Mouse (Mus musculus) midbrain, postnatal 0 days (tissue): Measurements from ENCODE around the gene Erbb2. TPM values are rescaled to one million over a fixed set of nuclear protein-coding genes. Genes with fewer than 3 reads are reported as not detected.

ENCODE experiments used
- ATAC-seq: fragments of 200-750 bp; cut with Nextera tagmentation; 2 replicates; pipeline ENCODE4 v1.8.0; 2017; ENCODE audit warnings: moderate number of reproducible peaks, mild to moderate bottlenecking, moderate TSS enrichment, moderate library complexity; ENCODE audit not compliant: low FRiP score
- DNase-seq: peaks from one replicate; pipeline ENCODE4 v3.0.0-alpha.2; 2015; ENCODE audit warnings: low spot score
- H3K27ac ChIP-seq: fragments of 300-500 bp; sonication (generic); 2 replicates; pipeline ENCODE4 v1.5.1; 2014; ENCODE audit warnings: low read depth, mild to moderate bottlenecking, low read length, mixed read lengths
- H3K27me3 ChIP-seq: fragments of 300-500 bp; sonication (generic); 2 replicates; pipeline ENCODE4 v1.6.1; 2014; ENCODE audit warnings: low read length, control low read depth, mixed read lengths; ENCODE audit not compliant: insufficient read depth
- H3K36me3 ChIP-seq: fragments of 300-500 bp; sonication (generic); 2 replicates; pipeline ENCODE4 v1.6.1; 2014; ENCODE audit warnings: low read length, control low read depth, mixed read lengths; ENCODE audit not compliant: insufficient read depth
- H3K4me1 ChIP-seq: fragments of 300-500 bp; sonication (generic); 2 replicates; pipeline ENCODE4 v1.6.1; 2014; ENCODE audit warnings: mild to moderate bottlenecking, control low read depth, antibody characterized with exemption, low read length, mixed read lengths; ENCODE audit not compliant: insufficient read depth
- H3K4me2 ChIP-seq: fragments of 300-500 bp; sonication (generic); 2 replicates; pipeline ENCODE4 v1.6.1; 2014; ENCODE audit warnings: low read depth, mild to moderate bottlenecking, low read length, mixed read lengths; ENCODE audit not compliant: poor library complexity, severe bottlenecking
- H3K4me3 ChIP-seq: fragments of 300-500 bp; sonication (generic); 2 replicates; pipeline ENCODE4 v1.5.1; 2014; ENCODE audit warnings: low read depth, mild to moderate bottlenecking, low read length, moderate library complexity
- H3K9ac ChIP-seq: fragments of 300-500 bp; sonication (generic); replicated peaks from 2 replicates; pipeline ENCODE4 v1.6.1; 2014; ENCODE audit warnings: mild to moderate bottlenecking, low read length, moderate library complexity, mixed read lengths; ENCODE audit not compliant: poor library complexity, severe bottlenecking
- H3K9me3 ChIP-seq: fragments of 300-500 bp; sonication (generic); 2 replicates; pipeline ENCODE4 v1.6.1; 2016; ENCODE audit warnings: low read length, control low read depth
- CTCF ChIP-seq: IDR thresholded peaks from 2 replicates; pipeline ENCODE4 v1.5.1; 2016; ENCODE audit warnings: antibody characterized with exemption, mild to moderate bottlenecking
- WGBS: fragments of 180-500 bp; shearing (Covaris S2); extraction: QIAGEN DNeasy Blood & Tissue Kit; methylation state at CpG from one replicate; pipeline ENCODE4 v1.1.7; 2014; 5-methylcytosine and 5-hydroxymethylcytosine counted together
- polyA plus RNA-seq: library from polyadenylated mRNA; unstranded; fragments of >200 nt; fragmentation: Nextera tagmentation; extraction: Ambion mirVana; gene quantifications from 2 replicates; pipeline ENCODE4 v1.2.1, GENCODE M21; 2015
- total RNA-seq: library from RNA; depleted of rRNA; stranded (reverse); fragments of >200 nt; gene quantifications from 2 replicates; pipeline ENCODE4 v1.2.3, GENCODE M21; 2014; rRNA removed

The Erbb2 gene
- total and polyA plus RNA-seq, 2 experiments from 2014 or later = 3.9 to 9.4 TPM

- H3K36me3 ChIP-seq = no peaks in the 10 kb centered on the region
- no peak for TF ChIP-seq CTCF
- H3K27ac ChIP-seq = no peak overlapping the region
- 0 out of 2 replicates have a peak, but pooled peaks cover 2% of the 10 kb centered on the region for H3K27me3 ChIP-seq
- H3K4me3 ChIP-seq = no peak overlapping the region
- DNase-seq (no peak), ATAC-seq (no peak)
- no peaks in the 10 kb centered on the region for H3K9me3 ChIP-seq
- 91% methylated on average over 12 of the region's 12 CpGs for WGBS
- no peak overlapping the region for H3K9ac ChIP-seq
- no peak overlapping the region for H3K4me2 ChIP-seq
- H3K4me1 ChIP-seq = no peaks in the 10 kb centered on the region
Measured at GRCm38 (mm10) chr11:98479940-98480497, 67.7 kb downstream of the Erbb2 start.

GRCm38 (mm10) chr11:98481231-98481630, 69.0 kb downstream of the Erbb2 start:
- H3K9ac ChIP-seq = no peak overlapping the region
- no peak for TF ChIP-seq CTCF
- DNase-seq = no peak
- H3K27me3 ChIP-seq = 0 out of 2 replicates have a peak, but pooled peaks cover 4% of the 10 kb centered on the region
- no peak overlapping the region for H3K27ac ChIP-seq
- no peaks in the 10 kb centered on the region for H3K36me3 ChIP-seq
- H3K4me2 ChIP-seq = no peak overlapping the region
- no peak for ATAC-seq
- 69% methylated on average over 6 of the region's 6 CpGs for WGBS
- H3K4me3 ChIP-seq = no peak overlapping the region
- no peaks in the 10 kb centered on the region for H3K4me1 ChIP-seq
- H3K9me3 ChIP-seq = no peaks in the 10 kb centered on the region

- Histone ChIP-seq H3K27me3 (0 out of 2 replicates have a peak, but pooled peaks cover 4% of the 10 kb centered on the region), H3K9ac (no peak overlapping the region), H3K4me2 (no peak overlapping the region), H3K4me1 (no peaks in the 10 kb centered on the region), H3K36me3 (no peaks in the 10 kb centered on the region), H3K4me3 (no peak overlapping the region), H3K27ac (no peak overlapping the region), H3K9me3 (no peaks in the 10 kb centered on the region)
- ATAC-seq (no peak), DNase-seq (no peak)
- no peak for TF ChIP-seq CTCF
- 87% methylated on average over 10 of the region's 10 CpGs for WGBS
Measured at GRCm38 (mm10) chr11:98482067-98482466, 69.8 kb downstream of the Erbb2 start.

- Histone ChIP-seq H3K4me2 (no peak overlapping the region), H3K27ac (no peak overlapping the region), H3K9ac (no peak overlapping the region), H3K9me3 (no peaks in the 10 kb centered on the region), H3K4me1 (no peaks in the 10 kb centered on the region), H3K4me3 (no peak overlapping the region), H3K36me3 (no peaks in the 10 kb centered on the region), H3K27me3 (0 out of 2 replicates have a peak, but pooled peaks cover 4% of the 10 kb centered on the region)
- DNase-seq (no peak), ATAC-seq (no peak)
- 89% methylated on average over 2 of the region's 2 CpGs for WGBS
- no peak for TF ChIP-seq CTCF
Measured at GRCm38 (mm10) chr11:98485749-98486148, 73.5 kb downstream of the Erbb2 start.

Other genes with a start within 250 kb of the Erbb2 start
- 36.2 and 40.6 TPM in 2 replicates for gene Med1, start 219.2 kb upstream of the Erbb2 start, total RNA-seq
- 46.0 and 49.9 TPM in 2 replicates for gene Med1, start 219.2 kb upstream of the Erbb2 start, polyA plus RNA-seq
- 25.8 and 35.2 TPM in 2 replicates for gene Cdk12, start 209.4 kb upstream of the Erbb2 start, total RNA-seq
- gene Cdk12, start 209.4 kb upstream of the Erbb2 start, polyA plus RNA-seq = 3.7 and 5.7 TPM in 2 replicates
- gene Neurod2, start 82.8 kb upstream of the Erbb2 start, total RNA-seq = 11.6 and 24.4 TPM in 2 replicates
- 2.1 and 3.3 TPM in 2 replicates for gene Neurod2, start 82.8 kb upstream of the Erbb2 start, polyA plus RNA-seq
- 1.8 and 5.0 TPM in 2 replicates for gene Ppp1r1b, start 64.1 kb upstream of the Erbb2 start, total RNA-seq
- 4.2 and 5.3 TPM in 2 replicates for gene Ppp1r1b, start 64.1 kb upstream of the Erbb2 start, polyA plus RNA-seq
- 31.2 and 56.1 TPM in 2 replicates for gene Stard3, start 54.1 kb upstream of the Erbb2 start, total RNA-seq
- gene Stard3, start 54.1 kb upstream of the Erbb2 start, polyA plus RNA-seq = 23.8 and 28.2 TPM in 2 replicates
- gene Tcap, start 28.7 kb upstream of the Erbb2 start, total RNA-seq = not detected in 2 replicates
- gene Tcap, start 28.7 kb upstream of the Erbb2 start, polyA plus RNA-seq = not detected in 2 replicates
- gene Pnmt, start 26.0 kb upstream of the Erbb2 start, total RNA-seq = 1.1 and 4.3 TPM in 2 replicates
- 3.4 and 3.9 TPM in 2 replicates for gene Pnmt, start 26.0 kb upstream of the Erbb2 start, polyA plus RNA-seq
- gene Pgap3, start 12.0 kb upstream of the Erbb2 start, total RNA-seq = 10.1 and 10.9 TPM in 2 replicates
- gene Pgap3, start 12.0 kb upstream of the Erbb2 start, polyA plus RNA-seq = 7.0 and 7.7 TPM in 2 replicates
- gene Mien1, start 26.5 kb downstream of the Erbb2 start, total RNA-seq = 68.3 and 79.2 TPM in 2 replicates
- gene Mien1, start 26.5 kb downstream of the Erbb2 start, polyA plus RNA-seq = 243 and 246 TPM in 2 replicates
- 0.71 and 0.82 TPM in 2 replicates for gene Grb7, start 33.9 kb downstream of the Erbb2 start, total RNA-seq
- 1.00 and 1.3 TPM in 2 replicates for gene Grb7, start 33.9 kb downstream of the Erbb2 start, polyA plus RNA-seq
- 0.05 TPM in 1 of 2 replicates, not detected in the other for gene Ikzf3, start 133.6 kb downstream of the Erbb2 start, total RNA-seq
- gene Ikzf3, start 133.6 kb downstream of the Erbb2 start, polyA plus RNA-seq = 0.16 TPM in 1 of 2 replicates, not detected in the other
- 0.24 TPM in 1 of 2 replicates, not detected in the other for gene Zpbp2, start 138.6 kb downstream of the Erbb2 start, total RNA-seq
- gene Zpbp2, start 138.6 kb downstream of the Erbb2 start, polyA plus RNA-seq = 0.36 and 0.39 TPM in 2 replicates
- gene Ormdl3, start 174.9 kb downstream of the Erbb2 start, total RNA-seq = 104 and 115 TPM in 2 replicates
- 108 and 111 TPM in 2 replicates for gene Ormdl3, start 174.9 kb downstream of the Erbb2 start, polyA plus RNA-seq
- gene Lrrc3c, start 185.8 kb downstream of the Erbb2 start, total RNA-seq = not detected in 2 replicates
- gene Lrrc3c, start 185.8 kb downstream of the Erbb2 start, polyA plus RNA-seq = not detected in 2 replicates
- gene Gm12355, start 213.2 kb downstream of the Erbb2 start, total RNA-seq = not detected in 2 replicates
- 0.28 and 0.44 TPM in 2 replicates for gene Gm12355, start 213.2 kb downstream of the Erbb2 start, polyA plus RNA-seq
- gene Gsdma3, start 213.9 kb downstream of the Erbb2 start, total RNA-seq = not detected in 2 replicates
- not detected in 2 replicates for gene Gsdma3, start 213.9 kb downstream of the Erbb2 start, polyA plus RNA-seq
- gene Gsdma2, start 234.3 kb downstream of the Erbb2 start, total RNA-seq = not detected in 2 replicates
- 0.12 and 0.15 TPM in 2 replicates for gene Gsdma2, start 234.3 kb downstream of the Erbb2 start, polyA plus RNA-seq